Mouse (Mus musculus) c-Kit-positive CD71-positive TER-119-positive erythroid progenitor cells, embryonic 14.5 days (primary cell): ENCODE data around the gene Lrwd1.
"Not testable (repeated sequence)": the region's sequence is repeated elsewhere in the genome, so short reads cannot be mapped to it uniquely, and the experiment has no call there.

ENCODE experiments used
- DNase-seq: peaks from one replicate; pipeline ENCODE4 v3.0.0-alpha.2; 2013; ENCODE audit warnings: low spot score

Gene Lrwd1

DNA sequence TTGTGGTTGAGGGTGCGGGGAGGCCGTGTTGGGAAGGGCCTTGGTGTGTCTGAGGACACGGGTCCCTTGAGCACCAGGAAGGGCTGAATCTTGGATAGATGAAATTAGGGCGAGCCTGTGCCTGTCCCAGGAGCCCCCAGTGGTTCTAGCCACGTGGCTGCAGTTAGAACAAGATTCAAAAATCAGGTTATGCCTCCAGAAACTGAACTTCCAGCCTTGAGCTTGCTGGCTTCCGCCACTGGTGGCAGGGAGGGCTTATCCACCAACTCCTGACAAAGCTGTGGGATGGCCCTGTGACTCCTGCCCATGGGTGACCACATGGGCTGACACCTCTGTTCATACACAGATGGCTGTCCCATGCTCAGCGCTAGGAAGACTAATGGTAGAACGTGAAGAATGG lies 11.8 kb upstream of the Lrwd1 start:
- no peak for DNase-seq

DNA sequence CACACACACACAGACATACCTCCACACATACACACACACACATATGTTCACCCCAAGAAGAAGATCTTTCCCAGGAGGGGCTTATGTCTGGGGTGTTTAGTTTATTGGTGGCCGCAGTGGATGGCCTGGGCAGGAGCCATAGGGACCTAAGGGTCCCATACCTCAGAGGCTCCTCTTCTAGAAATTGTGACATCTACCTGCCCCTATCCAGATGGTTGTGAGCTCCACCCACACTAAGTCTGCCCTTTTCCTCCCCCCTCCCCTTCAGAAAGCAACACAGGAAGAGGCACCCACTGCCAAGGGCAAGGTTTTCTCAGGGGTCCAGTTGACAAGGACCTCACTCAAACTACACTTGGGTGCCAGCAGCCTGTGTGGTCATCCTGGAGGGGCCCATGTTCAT lies 11.1 kb upstream of the Lrwd1 start:
- DNase-seq: no peak

DNA sequence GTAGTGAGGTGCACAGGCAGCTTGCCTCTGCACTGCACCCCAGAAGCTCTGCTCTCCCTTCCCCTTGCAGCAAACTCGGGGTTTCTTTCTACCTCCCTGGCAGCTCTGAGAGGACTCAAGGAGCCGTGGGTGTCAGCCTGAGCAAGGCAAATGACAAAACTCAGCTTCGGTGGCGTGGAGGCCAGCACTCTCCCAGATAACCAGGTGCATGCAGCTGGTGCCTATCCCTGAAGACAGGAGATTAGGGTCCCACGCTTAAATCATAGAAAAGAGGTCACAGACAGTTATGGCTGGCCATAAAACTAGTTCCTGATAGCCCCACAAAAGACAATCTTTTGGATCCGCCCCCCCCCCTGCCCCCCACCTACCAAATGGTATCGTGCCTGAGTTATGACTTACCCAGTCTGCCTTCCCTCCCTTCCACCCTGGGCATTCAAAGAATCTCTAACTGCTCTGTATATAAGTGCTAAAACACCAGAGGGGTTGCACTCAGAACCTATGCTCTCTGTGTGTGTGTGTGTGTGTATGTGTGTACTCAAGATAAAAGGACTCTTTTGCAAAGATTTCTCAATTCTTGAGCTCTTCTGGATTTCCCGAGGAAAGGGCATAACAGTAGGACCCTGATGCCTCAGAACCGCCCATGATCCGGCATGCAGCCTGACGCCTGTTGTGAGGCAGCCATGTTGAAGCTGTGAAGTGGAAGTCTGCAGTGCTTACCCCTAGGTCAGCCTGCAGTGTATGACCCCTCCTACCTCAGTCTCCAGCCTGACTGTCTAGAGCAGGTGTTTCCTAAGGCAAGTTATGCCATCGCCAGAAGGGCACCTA lies 8.9 kb upstream of the Lrwd1 start:
- DNase-seq: no peak

DNA sequence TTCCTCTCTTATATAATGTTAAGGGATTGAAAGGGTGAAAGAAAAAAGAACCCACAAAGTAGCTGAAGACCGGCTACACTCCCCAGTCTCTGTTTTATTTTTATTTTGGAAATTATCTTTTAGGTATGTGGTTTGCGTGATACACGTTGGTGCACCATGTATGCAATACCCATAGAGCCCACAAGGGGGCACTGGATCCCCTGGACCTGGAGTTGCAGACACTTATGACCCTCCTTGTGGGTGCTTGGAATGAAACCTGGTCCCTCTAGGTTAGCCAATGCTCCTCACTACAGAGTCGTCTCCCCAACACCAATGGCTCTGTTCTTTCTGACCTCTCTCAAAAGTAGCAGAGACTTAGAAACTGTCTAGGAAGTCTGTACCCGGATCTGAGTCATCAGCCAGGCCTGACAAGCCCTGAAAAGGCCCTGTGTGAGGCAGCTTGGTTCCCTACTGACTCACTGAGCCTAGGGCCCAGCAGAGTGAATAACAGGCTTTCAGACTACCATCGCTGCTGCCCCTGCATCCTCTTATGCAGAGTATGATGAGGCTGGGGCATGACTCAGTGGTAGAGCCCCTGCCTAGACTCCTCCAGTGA lies 7.4 kb upstream of the Lrwd1 start:
- DNase-seq: no peak

DNA sequence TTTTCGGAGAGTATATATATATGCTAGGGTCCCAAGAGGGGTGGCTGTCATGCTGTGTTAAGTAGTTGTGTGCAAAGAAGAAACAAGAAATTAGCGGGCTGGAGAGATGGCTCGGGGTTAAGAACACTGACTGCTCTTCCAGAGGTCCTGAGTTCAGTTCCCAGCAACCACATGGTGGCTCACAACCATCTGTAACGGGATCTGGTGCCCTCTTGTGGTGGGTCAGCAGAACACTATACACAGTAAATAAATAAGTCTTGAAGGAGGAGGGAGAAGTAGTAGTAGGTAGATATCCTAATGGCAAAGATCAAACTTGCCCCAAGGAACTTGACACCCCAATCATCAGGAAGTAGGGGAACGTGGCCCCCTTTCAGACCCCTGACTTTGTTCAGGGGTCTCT lies 6.9 kb upstream of the Lrwd1 start:
- DNase-seq: no peak

DNA sequence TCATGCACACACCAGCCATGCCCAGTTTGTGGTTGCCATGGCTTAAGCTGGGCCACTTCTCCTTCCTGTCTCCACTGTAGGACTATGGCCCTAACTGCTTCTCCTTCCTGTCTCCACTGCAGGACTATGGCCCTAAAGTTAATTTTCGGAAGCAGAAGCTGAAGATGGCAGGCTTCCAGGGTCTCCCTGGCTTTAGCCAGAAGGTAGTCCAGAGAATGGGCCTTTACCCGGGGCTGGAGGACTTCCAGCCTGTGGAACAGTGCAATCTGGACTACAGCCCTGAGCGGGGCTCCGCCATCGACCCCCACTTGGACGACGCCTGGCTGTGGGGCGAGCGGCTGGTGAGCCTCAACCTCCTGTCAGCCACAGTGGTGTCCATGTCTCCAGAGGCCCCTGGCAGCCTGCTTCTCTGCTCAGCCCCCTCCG lies 4.2 kb upstream of the Lrwd1 start:
- no peak for DNase-seq

DNA sequence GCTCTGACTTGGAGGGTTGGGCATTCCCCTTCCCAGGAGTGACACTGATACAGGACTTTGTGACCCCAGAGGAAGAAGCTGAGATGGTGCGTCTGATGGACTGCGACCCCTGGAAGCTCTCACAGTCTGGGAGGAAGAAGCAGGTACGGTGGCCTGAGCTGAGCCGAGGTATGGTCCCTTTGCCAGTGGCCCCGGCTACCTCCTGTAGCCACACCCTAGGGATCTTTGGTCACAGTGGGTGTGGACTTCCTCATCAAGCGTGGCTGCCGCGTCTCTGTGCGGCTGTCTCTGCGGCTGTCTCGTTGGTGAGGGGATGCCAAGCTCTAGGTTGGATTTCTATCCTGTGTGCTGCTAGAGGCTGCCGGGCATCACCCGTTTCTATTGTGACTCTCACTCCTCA lies 3.5 kb upstream of the Lrwd1 start:
- no peak for DNase-seq

DNA sequence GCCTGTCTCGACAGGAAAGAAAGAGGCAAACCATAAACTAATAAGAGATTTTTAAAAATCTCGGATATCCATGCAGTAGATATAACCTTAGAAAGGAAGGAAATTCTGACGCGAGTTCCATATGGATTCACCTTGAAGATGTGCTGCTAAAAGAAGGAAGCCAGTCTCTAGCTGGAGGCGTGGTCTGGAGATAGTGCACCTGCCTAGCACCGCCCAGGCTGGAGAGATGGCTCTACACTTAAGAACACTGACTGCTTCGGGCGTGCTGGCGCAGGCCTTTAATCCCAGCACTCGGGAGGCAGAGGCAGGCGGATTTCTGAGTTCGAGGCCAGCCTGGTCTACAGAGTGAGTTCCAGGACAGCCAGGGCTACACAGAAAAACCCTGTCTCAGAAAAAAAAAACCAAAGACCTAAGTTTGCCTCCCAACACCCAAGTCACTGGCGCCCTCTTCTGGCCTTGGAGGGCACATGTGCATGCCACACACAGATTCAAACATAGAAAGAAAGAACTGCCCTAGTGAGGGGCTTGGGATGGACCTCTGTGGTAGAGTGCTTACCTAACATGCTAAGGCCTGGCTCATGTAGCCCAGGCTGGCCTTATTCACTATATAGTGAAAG lies 1.9 kb upstream of the Lrwd1 start:
- DNase-seq: peak; percentile 72

DNA sequence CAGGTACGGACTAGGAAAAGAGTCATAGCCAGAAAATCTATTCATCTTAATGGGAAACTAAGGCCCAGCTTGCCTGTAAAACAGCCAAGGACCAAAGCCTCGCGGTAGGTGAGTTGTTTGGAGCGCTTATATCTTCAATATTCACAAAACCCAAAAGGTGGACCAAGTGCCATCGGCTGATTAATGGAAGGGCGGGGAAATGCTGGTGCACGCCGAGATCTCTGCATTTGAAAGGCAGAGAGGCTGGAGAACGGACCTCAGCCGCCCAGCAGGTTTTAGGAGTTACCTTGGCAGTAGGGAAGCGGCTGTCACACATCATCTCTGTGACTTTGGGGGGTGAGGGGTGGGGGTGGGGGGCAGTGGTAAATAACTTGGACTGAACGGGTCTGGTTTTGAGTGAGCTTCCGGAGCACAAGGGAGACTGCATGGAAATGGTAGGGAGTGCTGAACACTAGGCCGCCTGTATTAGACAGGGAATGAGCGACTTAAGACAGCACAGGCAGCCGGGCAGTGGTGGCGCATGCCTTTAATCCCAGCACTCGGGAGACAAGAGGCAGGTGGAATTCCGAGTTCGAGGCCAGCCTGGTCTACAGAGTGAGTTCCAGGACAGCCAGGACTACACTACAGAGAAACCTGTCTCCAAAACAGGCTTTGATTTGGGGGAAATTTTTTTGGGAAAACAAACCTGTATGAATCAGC lies 567 bp upstream of the Lrwd1 start:
- no peak for DNase-seq

DNA sequence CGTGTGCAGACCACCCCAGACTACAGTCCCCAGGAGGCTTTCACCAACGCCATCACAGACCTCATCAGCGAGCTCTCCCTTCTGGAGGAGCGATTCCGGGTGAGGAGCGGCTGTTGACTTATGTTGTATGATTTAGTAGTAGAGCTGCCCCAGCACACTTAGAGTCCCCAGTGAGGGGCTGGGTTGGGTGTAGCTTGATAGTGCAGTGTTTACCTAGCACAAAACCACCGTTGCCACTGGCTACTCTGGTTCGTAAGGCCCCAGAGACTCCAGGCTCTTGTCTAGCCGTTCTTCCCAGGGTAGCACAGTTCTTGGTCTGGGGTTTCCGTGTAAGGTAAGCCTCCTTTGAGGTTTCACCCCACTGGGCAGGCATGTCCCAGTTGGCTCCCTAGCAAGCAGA lies 13.7 kb downstream of the Lrwd1 start:
- DNase-seq: no peak

DNA sequence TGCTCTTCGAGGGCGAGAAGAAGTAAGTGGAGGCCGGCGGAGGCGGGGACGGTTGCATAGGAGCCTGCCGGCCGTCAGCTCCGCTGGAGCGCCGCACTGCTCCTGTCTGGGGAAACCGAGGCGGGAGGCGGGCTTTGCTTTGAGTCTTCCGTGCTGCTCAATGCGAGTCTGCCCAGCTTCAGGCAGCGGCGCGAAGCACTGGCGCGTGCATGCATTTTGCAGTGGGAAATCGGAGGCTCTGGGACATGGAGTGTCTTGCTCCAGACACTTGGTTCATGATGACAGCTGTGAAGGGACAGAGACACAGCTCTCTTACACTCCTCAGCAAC lies 19.1 kb downstream of the Lrwd1 start:
- DNase-seq: no peak

DNA sequence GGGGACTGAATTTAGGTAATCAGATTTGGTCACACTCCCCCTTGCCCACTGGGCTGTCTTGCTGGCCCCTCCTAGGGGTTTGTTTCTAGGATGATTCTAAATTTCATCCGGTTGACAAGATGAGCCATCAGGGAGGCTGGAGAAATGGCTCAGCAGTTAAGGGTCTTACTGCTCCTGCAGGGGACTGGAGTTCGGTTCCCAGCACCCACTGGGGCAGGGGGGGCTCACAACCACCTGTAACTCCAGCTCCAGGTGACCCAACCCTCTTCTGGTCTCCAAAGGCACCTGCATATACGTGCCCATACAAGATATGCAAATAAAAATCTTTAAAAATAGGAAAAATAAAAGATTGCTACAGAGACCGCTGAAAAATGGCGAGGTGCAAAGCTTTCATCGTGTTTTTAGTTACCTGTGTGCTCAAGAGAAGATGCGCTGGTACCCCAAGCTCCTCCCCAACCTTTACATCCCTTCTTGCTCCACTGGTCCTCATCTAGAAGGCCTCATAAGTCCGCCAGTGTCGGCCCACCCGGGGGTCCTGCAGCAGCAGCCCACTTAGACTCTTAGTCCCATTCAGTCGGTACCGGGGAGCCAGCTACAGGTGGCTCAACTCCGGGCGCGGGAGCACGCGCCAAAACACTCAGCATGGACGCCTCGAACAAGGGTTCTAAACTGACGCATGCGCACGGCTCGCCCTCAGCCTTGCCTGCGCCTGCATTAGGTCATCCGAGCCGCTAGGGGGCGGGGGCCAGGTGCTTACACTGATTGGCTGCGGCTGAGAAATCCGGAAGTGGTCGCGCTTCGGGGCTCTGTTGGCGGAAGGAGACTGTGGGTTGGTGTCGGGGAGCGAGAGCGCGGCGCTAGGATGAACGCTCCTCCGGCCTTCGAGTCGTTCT lies 19.7 kb downstream of the Lrwd1 start, which contains the start of gene Polr2j:
Gene Polr2j (plus strand): TSS at position 741 of the 893 bp plus-strand sequence.
- DNase-seq: peak; percentile 97

DNA sequence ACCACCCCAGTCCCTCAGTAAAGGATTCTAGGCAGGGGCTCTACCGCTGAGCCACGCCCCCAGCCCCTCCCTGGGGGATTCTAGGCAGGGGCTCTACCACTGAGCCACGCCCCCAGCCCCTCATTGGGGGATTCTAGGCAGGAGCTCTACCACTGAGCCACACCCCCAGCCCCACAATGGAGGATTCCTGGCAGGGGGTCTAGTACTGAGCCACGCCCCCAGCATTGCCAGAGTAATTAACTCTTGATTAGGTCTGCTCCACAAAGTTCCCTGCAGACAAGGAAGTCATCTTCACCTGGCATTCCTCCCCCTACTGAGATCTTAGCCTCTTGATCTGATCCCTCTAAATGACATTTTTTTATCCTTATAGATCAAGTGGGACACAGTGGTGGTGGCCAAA lies 22.3 kb downstream of the Lrwd1 start:
- not testable (repeated sequence) for DNase-seq

DNA sequence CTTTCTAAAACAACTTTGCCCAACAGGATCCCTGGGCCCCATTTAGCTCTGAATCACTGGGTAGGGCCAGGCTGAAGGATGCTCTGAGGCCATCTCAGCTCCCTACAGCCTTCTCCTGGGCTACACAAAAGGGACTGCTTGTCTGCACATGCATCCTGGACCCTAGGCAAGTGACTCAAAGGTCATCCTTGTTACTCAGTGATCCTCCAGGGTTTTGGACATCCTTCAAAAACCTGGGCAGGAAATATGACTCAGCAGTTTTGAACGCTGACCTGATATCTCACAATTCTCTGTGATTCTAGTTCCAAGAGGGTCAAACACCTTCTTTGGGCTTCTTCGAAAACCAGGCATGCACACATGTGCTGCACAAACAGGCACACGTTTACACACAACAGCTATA lies 26.8 kb downstream of the Lrwd1 start:
- DNase-seq: no peak

DNA sequence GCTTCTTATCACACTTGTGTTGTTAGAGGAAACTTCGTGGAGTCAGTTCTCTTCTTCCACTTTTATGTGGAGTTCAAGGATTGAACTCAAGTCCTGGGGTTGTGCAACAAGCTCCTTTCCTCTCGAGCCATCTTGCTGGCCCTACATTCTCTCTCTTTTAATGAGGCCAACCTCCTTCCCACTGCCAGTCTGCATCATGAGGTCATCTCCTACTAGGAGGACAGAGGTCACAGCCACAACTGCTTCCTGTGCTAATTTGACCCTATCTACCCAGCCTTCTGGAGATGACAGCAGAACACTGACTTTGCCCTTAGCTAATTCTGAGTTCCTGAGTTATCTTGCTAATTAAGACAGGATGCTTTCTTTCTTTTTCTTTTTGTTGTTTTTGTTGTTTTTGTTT lies 27.4 kb downstream of the Lrwd1 start:
- DNase-seq: no peak

DNA sequence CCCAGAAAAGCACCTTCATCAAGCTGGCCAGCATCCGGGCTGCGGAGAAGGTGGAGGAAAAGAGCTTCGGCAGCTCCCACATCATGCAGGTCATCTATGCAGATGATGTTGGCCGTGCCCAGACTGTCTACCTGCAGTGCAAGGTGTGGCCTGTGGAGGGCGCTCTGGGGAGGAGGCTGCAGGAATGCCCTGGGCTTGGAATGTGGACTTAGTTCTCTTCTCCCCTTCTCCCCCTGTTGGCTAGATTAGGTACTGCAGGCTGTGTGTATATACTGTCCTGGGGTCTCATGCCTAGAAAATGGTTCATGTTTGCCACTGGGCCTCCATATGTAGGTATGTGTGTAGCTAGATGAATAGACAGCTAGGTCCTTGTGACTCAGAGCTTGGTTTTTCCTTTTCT lies 31.4 kb downstream of the Lrwd1 start:
- DNase-seq: peak; percentile 53

DNA sequence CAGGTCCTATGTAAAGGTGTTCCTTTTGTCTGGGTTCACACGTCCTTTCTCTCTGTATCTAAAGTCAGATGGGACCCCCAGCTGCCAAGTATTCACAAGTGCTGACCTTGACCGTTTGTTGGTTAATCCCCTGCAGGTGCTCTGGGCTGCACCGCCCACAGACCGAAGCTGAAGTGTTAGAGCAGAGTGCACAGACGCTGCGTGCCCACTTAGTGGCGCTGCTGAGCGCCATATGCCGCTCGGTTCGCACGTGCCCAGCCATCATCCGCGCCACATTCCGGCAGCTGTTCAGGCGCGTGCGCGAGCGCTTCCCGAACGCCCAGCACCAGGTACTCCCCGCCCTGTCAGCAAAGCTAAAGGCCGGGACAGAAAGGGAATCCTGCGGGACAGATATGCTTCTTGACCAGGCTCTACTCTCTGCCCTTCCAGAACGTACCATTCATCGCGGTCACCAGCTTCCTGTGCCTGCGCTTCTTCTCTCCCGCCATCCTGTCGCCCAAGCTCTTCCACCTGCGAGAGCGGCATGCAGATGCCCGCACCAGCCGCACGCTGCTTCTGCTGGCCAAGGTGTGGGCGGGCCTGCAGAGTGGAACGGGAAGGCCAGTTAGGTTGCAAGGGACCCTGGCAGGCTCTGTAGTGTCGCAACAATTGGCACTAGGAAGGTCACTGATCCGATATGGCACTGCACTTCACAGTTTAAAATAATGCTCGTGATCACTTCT lies 33.6 kb downstream of the Lrwd1 start:
- DNase-seq: peak; percentile 59

DNA sequence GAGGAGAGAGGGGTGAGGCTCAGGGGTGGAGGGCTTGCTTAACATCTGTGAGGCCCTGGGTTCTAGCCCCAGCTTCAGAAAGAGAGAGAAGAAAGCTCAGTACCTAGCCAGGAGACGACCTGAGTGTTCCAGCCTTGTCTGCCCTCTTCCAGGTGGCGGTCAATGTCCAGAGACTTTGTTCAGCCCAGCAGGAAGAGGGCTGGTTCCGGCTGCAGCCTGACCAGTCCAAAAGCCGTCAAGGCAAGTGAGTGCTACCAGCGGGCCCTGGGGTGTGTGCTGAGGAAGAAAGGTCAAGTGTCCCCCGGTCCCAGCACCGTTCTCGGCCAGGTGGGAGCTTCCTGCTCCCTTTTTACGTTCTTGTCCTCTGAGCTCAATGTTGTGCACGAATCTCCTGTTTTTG lies 37.3 kb downstream of the Lrwd1 start:
- DNase-seq: no peak

DNA sequence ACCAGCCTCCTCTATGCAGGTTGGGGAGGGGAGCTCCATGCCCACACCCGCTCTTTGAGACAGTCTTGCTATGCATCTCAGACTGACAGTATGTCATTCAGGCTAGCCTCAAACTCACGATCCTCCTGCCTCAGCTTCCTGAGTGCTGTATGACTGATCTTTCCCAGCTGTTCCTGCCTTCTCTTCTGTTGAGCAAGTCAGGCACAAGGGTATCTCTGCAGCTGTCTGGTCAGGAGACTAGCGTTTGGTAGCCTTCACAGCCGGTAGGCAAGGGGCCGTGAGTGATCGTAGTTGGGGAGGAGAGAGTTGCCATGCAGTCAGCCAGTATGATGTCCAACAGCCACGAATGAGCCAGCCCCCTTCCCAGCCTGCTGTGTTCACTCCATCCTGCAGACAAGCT lies 40.8 kb downstream of the Lrwd1 start:
- no peak for DNase-seq

DNA sequence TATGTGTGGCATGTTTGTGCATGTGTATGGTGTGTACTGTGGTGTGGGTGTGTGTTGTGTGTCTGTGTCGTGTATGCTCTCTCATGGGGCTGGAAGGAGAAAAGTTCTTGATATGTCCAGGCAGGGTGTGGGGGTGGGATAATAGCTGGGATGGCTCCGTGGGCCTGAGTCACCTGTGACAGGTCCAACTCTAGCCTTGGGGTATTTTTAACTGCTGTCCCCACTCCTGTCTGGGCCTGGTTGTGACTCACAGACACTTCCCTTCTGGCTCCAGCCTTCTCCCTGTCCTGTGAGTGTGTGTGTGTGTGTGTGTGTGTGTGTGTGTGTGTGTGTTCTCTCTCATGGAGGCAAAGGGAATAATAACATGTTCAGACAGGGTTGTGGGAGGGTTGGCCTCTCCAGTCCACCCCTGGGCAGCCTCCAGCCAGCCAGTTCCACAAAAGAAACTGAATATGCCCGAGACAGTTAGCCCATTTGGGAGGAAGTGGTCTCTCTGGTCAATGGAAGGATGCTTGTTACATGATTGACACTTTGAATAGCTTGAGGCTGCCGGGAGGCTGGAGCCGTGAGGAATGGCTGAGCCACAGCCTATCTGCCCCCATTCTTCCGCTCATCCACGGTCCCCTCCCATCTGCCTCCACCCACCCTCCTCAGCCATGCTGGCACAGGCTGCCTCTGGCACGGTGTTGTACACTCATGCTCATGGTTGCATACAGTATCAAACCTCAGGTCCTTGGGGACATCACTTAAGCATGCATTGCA lies 41.4 kb downstream of the Lrwd1 start:
- no peak for DNase-seq
